In the genomic region with DNA sequence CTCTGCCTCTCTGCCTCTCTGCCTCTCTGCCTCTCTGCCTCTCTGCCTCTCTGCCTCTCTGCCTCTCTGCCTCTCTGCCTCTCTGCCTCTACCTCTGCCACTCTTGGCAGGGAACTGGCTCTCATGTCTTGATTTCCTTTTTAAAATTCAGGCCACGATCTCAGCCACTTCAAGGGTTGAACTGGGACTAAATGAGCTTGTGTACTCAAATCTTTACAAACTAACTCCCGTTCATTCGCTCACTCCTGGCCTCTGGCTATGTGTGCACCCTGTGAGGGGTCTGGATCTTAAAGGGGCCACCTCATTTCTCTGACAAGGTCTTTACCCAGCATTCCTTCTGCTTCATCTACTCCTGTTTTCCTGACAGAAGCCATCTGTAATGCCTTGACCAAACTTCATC, we compare ENCODE assay signal across 19 mouse cellular contexts. TPM values are rescaled to one million over a fixed set of nuclear protein-coding genes. Genes with fewer than 3 reads are reported as not detected.
A peak's percentile ranks its signal among the peaks of the same experiment; 100 is the strongest.
DNase-seq lines count a peak whose midpoint lies in the region; ATAC-seq and TF ChIP-seq lines count a peak whose summit lies in the region.
"Had no signal": no experiment of that assay in that cellular context is flagged by ENCODE, and none has a peak within 500 bp of the region (broad histone marks: within the 10 kb centered on the region; RNA-seq: fewer than 3 reads in every experiment).

No protein-coding gene starts in this region.

- peaks cover 53% of the 10 kb centered on the region for H3K4me1 ChIP-seq in forebrain, embryonic 10.5 days
- peaks cover 39% of the 10 kb centered on the region for H3K4me1 ChIP-seq in hindbrain, embryonic 13.5 days (replicated peaks)
- peaks cover 45% of the 10 kb centered on the region for H3K4me1 ChIP-seq in neural tube, embryonic 13.5 days (replicated peaks)

- TF ChIP-seq CTCF in layer of hippocampus, adult 2 months (conservative IDR thresholded peaks at IDR 0.05): no peak

- no peaks in the 10 kb centered on the region for H3K9me3 ChIP-seq in forebrain, embryonic 10.5 days
- no peaks in the 10 kb centered on the region for H3K9me3 ChIP-seq in hindbrain, embryonic 13.5 days
- no peaks in the 10 kb centered on the region for H3K9me3 ChIP-seq in neural tube, embryonic 13.5 days

- H3K4me3 ChIP-seq in layer of hippocampus, adult 2 months: no peak overlapping the region
- no peak overlapping the region; the same call in 1 of the 2 replicates for H3K4me3 ChIP-seq in forebrain, embryonic 10.5 days
- H3K4me3 ChIP-seq in hindbrain, embryonic 13.5 days: no peak overlapping the region
- H3K4me3 ChIP-seq in neural tube, embryonic 13.5 days: no peak overlapping the region

- ATAC-seq in hindbrain, embryonic 13.5 days (ENCODE audit: low FRiP score): peak; percentile 72
- ATAC-seq in neural tube, embryonic 13.5 days (ENCODE audit: low read depth): peak; percentile 79; the same call in 1 of the 2 replicates
- no peak for ATAC-seq in erythroblast, adult 5-6 weeks (replicated peaks; ENCODE audit: low FRiP score, poor library complexity, severe bottlenecking)
- ATAC-seq: CD4-positive, CD25-positive, alpha-beta regulatory T cell, adult 4 months; Patski had no signal

- peak in 1 of 2 experiments; percentile 41 for DNase-seq in layer of hippocampus, adult 2 months (ENCODE audit: low spot score in 2 of 2)
- DNase-seq in layer of hippocampus, postnatal 25 days (ENCODE audit: extremely low spot score in 1 of 2, low spot score in 1 of 2): no peak
- no peak for DNase-seq in forebrain, embryonic 10.5 days (ENCODE audit: extremely low spot score, low spot score)
- no peak for DNase-seq in gastrocnemius, postnatal 14 days
- DNase-seq in lung, postnatal 36 days: no peak
- DNase-seq: adrenal gland, postnatal 36 days; cerebellum, adult 2 months; thymus, postnatal 36 days had no signal

- intact Hi-C loops in gastrocnemius, postnatal 14 days (cut with DNase I; ENCODE audit: low total_unique reads): no loop called here

- WGBS in forebrain, embryonic 10.5 days: 19% methylated on average over 3 of the region's 3 CpGs
- WGBS in hindbrain, embryonic 13.5 days: 12% methylated on average over 3 of the region's 3 CpGs
- WGBS in neural tube, embryonic 13.5 days: 25% methylated on average over 3 of the region's 3 CpGs

- no peak overlapping the region for H3K9ac ChIP-seq in hindbrain, embryonic 13.5 days
- H3K9ac ChIP-seq in neural tube, embryonic 13.5 days: no peak overlapping the region

- no peaks in the 10 kb centered on the region for H3K27me3 ChIP-seq in forebrain, embryonic 10.5 days (ENCODE audit: poor library complexity, severe bottlenecking)
- no peaks in the 10 kb centered on the region for H3K27me3 ChIP-seq in hindbrain, embryonic 13.5 days
- no peaks in the 10 kb centered on the region for H3K27me3 ChIP-seq in neural tube, embryonic 13.5 days

- H3K27ac ChIP-seq in layer of hippocampus, adult 2 months: peak overlapping the region; percentile 82
- H3K27ac ChIP-seq in forebrain, embryonic 10.5 days: peak overlapping the region; percentile 86
- H3K27ac ChIP-seq in hindbrain, embryonic 13.5 days: peak overlapping the region; percentile 72
- H3K27ac ChIP-seq in neural tube, embryonic 13.5 days (replicated peaks): peak overlapping the region; percentile 72
- H3K27ac ChIP-seq: kidney, postnatal 0 days had no signal

- H3K36me3 ChIP-seq in forebrain, embryonic 10.5 days (replicated peaks): no peaks in the 10 kb centered on the region; the same call in 1 of the 2 replicates
- peaks cover 15% of the 10 kb centered on the region for H3K36me3 ChIP-seq in hindbrain, embryonic 13.5 days
- H3K36me3 ChIP-seq in neural tube, embryonic 13.5 days: peaks cover 11% of the 10 kb centered on the region

- no peak overlapping the region for H3K4me2 ChIP-seq in hindbrain, embryonic 13.5 days
- no peak overlapping the region for H3K4me2 ChIP-seq in neural tube, embryonic 13.5 days

RNA-seq across cellular contexts. Expression of a gene that starts 18.6 kb away (rescaled TPM):
- total RNA-seq in layer of hippocampus, adult 2 months (2021): not detected
- not detected for total RNA-seq in layer of hippocampus, postnatal 25 days (2021)
- not detected in 2 replicates for polyA plus RNA-seq in forebrain, embryonic 10.5 days (2016; fragmentation: Nextera tagmentation; extraction: Ambion mirVana)
- 0.23 and 0.30 TPM in 2 replicates for polyA plus RNA-seq in hindbrain, embryonic 13.5 days (2015; fragmentation: Nextera tagmentation; extraction: Ambion mirVana)
- polyA plus RNA-seq in neural tube, embryonic 13.5 days (2015; fragmentation: Nextera tagmentation; extraction: Ambion mirVana): not detected in 2 replicates
- total RNA-seq in gastrocnemius, postnatal 14 days (2021): not detected
- total RNA-seq in erythroblast, adult 5-6 weeks (2015; ENCODE audit: low replicate concordance): not detected in 2 replicates
- not detected in 2 replicates for total RNA-seq in erythroblast, adult 5-6 weeks (2017; ENCODE audit: low replicate concordance)
- total RNA-seq: adrenal gland, postnatal 36 days; gastrocnemius, adult 8-10 months; left cerebral cortex, postnatal 36 days; megakaryocyte-erythroid progenitor cell, adult 5-6 weeks had no signal
- polyA plus RNA-seq: CD4-positive, CD25-positive, alpha-beta regulatory T cell, adult 4 months; cerebellum, adult 2 months; heart, embryonic 16.5 days; liver, embryonic 16.5 days; Patski had no signal

RNA-seq across cellular contexts. Expression of a gene that starts 29.8 kb away (rescaled TPM):
- 10 to 100 TPM; 11.5 to 13.1 TPM for total RNA-seq in layer of hippocampus, adult 2 months (2021)
- 10 to 100 TPM; 11.0 to 15.8 TPM for total RNA-seq in layer of hippocampus, postnatal 25 days (2021)
- polyA plus RNA-seq in forebrain, embryonic 10.5 days (2016; fragmentation: Nextera tagmentation; extraction: Ambion mirVana): 4.3 and 4.5 TPM in 2 replicates
- 33.2 and 34.4 TPM in 2 replicates for polyA plus RNA-seq in hindbrain, embryonic 13.5 days (2015; fragmentation: Nextera tagmentation; extraction: Ambion mirVana)
- polyA plus RNA-seq in neural tube, embryonic 13.5 days (2015; fragmentation: Nextera tagmentation; extraction: Ambion mirVana): 31.3 and 35.1 TPM in 2 replicates
- total RNA-seq in gastrocnemius, postnatal 14 days (2021): 1 to 10 TPM; 2.7 to 2.9 TPM
- total RNA-seq in erythroblast, adult 5-6 weeks (2015; ENCODE audit: low replicate concordance): not detected in 2 replicates
- not detected in 2 replicates for total RNA-seq in erythroblast, adult 5-6 weeks (2017; ENCODE audit: low replicate concordance)
- total RNA-seq: megakaryocyte-erythroid progenitor cell, adult 5-6 weeks had no signal
- polyA plus RNA-seq: CD4-positive, CD25-positive, alpha-beta regulatory T cell, adult 4 months had no signal
